Mouse (Mus musculus): ENCODE data around the gene Phtf1. TPM values are rescaled to one million over a fixed set of nuclear protein-coding genes. Genes with fewer than 3 reads are reported as not detected.

Phtf1 gene
- polyA plus RNA-seq, 1 experiment from 2014 or later, result 33.2 TPM

GRCm38 (mm10) chr3:104032086-104032485 is 64.2 kb downstream of the Phtf1 start:
- Histone ChIP-seq H3K27ac (no peak overlapping the region), H3K9ac (replicated peaks) (no peak overlapping the region), H3K4me2 (replicated peaks) (no peak overlapping the region), H3K36me3 (peaks cover 9% of the 10 kb centered on the region), H3K9me3 (no peaks in the 10 kb centered on the region), H3K4me3 (replicated peaks) (no peak overlapping the region), H3K27me3 (no peaks in the 10 kb centered on the region), H3K4me1 (replicated peaks) (no peaks in the 10 kb centered on the region)
- WGBS, result 100% methylated on average over 1 of the region's 1 CpGs
- no peak for ATAC-seq

- ATAC-seq, result no peak
- Histone ChIP-seq H3K36me3 (0 out of 2 replicates have a peak, but pooled peaks cover 7% of the 10 kb centered on the region), H3K9ac (replicated peaks) (no peak overlapping the region), H3K4me3 (replicated peaks) (no peak overlapping the region), H3K4me1 (replicated peaks) (no peaks in the 10 kb centered on the region), H3K27me3 (no peaks in the 10 kb centered on the region), H3K4me2 (replicated peaks) (no peak overlapping the region), H3K27ac (no peak overlapping the region), H3K9me3 (no peaks in the 10 kb centered on the region)
- WGBS, result 89% methylated on average over 1 of the region's 1 CpGs
These were observed 64.8 kb downstream of the Phtf1 start for GRCm38 (mm10) chr3:104032747-104033146.

DNA sequence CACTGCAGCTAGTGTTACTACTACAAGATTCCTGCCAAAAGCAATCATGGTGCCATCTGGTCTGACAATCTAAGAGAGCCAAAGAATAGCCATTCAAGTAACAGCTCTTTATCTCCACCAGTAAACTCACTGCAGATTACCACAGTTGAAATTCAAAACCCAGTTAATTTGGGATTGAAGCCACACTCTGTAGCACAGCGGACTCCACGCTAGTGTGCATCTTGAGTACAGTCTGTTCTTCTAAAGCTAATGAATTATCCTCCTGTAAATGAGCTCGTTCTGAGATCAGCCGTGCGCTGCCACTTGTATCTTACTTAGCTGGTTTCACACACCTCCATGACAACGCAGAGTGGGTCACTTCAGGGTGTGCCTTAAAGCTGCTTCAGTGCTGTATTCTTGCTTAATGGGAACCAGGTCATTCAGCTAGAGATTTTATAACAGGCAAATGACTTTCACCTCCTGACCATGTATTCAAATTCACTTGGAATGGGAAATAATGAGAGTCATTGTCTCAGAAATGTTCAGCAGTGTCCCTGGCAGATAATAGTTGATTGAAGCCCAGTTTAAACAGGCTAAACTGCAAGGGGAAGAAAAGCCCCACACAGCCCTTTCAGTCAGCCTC is 91.2 kb downstream of the Phtf1 start:
- Histone ChIP-seq H3K9ac (replicated peaks) (no peak overlapping the region), H3K4me2 (replicated peaks) (no peak overlapping the region), H3K36me3 (no peaks in the 10 kb centered on the region), H3K9me3 (no peaks in the 10 kb centered on the region), H3K27me3 (no peaks in the 10 kb centered on the region), H3K4me1 (replicated peaks) (0 out of 2 replicates have a peak, but pooled peaks cover 7% of the 10 kb centered on the region), H3K27ac (peak overlapping the region; percentile 47; the same call in 1 of the 2 replicates), H3K4me3 (replicated peaks) (no peak overlapping the region)
- ATAC-seq, result peak; percentile 84; the same call in 1 of the 2 replicates
- WGBS, result 49% methylated on average over 6 of the region's 6 CpGs

DNA sequence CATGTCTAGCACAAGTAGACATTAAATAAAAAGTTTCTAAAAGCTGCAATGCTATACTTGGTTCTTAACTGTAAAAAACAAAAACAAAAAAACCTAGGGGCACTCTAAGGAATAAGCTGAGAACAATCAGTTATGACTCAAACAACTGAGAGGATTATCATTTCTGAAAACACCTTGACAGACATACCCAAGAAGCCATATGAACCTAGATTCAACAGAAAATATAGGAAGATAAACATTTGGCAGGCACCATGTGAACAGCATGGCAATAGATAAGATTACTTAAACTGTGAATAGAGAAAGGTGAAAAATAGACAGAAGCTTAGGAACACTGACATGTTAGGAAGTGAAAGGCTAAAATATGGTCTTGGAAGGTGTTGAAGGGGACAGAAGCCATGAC is 101.5 kb downstream of the Phtf1 start:
- no peak overlapping the region for H3K4me3 ChIP-seq (replicated peaks)
- no peaks in the 10 kb centered on the region for H3K9me3 ChIP-seq
- no peak overlapping the region for H3K4me2 ChIP-seq (replicated peaks)
- no peak overlapping the region for H3K27ac ChIP-seq
- no peak for ATAC-seq
- no peak overlapping the region for H3K9ac ChIP-seq (replicated peaks)
- H3K36me3 ChIP-seq, result no peaks in the 10 kb centered on the region
- no peaks in the 10 kb centered on the region for H3K4me1 ChIP-seq (replicated peaks)
- no peaks in the 10 kb centered on the region for H3K27me3 ChIP-seq

Other genes with a start within 250 kb of the Phtf1 start
- gene Olfml3, start 230.1 kb upstream of the Phtf1 start, polyA plus RNA-seq (2015; fragmentation: Nextera tagmentation; extraction: Ambion mirVana), result 3.3 TPM in 2 replicates
- gene Gm10964, start 228.7 kb upstream of the Phtf1 start, polyA plus RNA-seq (2015; fragmentation: Nextera tagmentation; extraction: Ambion mirVana), result not detected in 2 replicates
- gene Hipk1, start 176.5 kb upstream of the Phtf1 start, polyA plus RNA-seq (2015; fragmentation: Nextera tagmentation; extraction: Ambion mirVana), result 13.2 and 14.5 TPM in 2 replicates
- gene Dclre1b, start 158.7 kb upstream of the Phtf1 start, polyA plus RNA-seq (2015; fragmentation: Nextera tagmentation; extraction: Ambion mirVana), result 23.7 and 30.0 TPM in 2 replicates
- 24.1 and 25.0 TPM in 2 replicates for gene Ap4b1, start 158.6 kb upstream of the Phtf1 start, polyA plus RNA-seq (2015; fragmentation: Nextera tagmentation; extraction: Ambion mirVana)
- 0.46 TPM in 1 of 2 replicates, not detected in the other for gene Gm43064, start 158.5 kb upstream of the Phtf1 start, polyA plus RNA-seq (2015; fragmentation: Nextera tagmentation; extraction: Ambion mirVana)
- gene Bcl2l15, start 135.5 kb upstream of the Phtf1 start, polyA plus RNA-seq (2015; fragmentation: Nextera tagmentation; extraction: Ambion mirVana), result 0.08 and 0.63 TPM in 2 replicates
- 0.24 and 0.49 TPM in 2 replicates for gene Ptpn22, start 108.3 kb upstream of the Phtf1 start, polyA plus RNA-seq (2015; fragmentation: Nextera tagmentation; extraction: Ambion mirVana)
- gene Rsbn1, start 54.0 kb upstream of the Phtf1 start, polyA plus RNA-seq (2015; fragmentation: Nextera tagmentation; extraction: Ambion mirVana), result 23.8 and 24.6 TPM in 2 replicates